Mouse (Mus musculus) small intestine, adult 2 months (tissue): Measurements from ENCODE around the gene Prr5l.

Source experiments
- CTCF ChIP-seq: fragments of 200-500 bp; IDR thresholded peaks from 2 replicates; pipeline ENCODE4 v1.5.1; 2012; ENCODE audit warnings: low read depth, mild to moderate bottlenecking, control low read depth, inconsistent platforms, low read length, moderate library complexity, mixed read lengths; ENCODE audit not compliant: insufficient replicate concordance, insufficient read length; ENCODE audit errors: extremely low read depth
- POLR2A ChIP-seq: fragments of 200-500 bp; IDR thresholded peaks from 2 replicates; pipeline ENCODE4 v1.6.1; 2012; ENCODE audit warnings: low read depth, mild to moderate bottlenecking, control low read depth, inconsistent platforms, low read length, moderate library complexity

GRCm38 (mm10) chr2:101825226-101826120 lies 57.4 kb downstream of the Prr5l start:
- TF ChIP-seq POLR2A: no peak
- no peak for TF ChIP-seq CTCF
